ENCODE assay signal across 27 mouse cellular contexts in the genomic region with DNA sequence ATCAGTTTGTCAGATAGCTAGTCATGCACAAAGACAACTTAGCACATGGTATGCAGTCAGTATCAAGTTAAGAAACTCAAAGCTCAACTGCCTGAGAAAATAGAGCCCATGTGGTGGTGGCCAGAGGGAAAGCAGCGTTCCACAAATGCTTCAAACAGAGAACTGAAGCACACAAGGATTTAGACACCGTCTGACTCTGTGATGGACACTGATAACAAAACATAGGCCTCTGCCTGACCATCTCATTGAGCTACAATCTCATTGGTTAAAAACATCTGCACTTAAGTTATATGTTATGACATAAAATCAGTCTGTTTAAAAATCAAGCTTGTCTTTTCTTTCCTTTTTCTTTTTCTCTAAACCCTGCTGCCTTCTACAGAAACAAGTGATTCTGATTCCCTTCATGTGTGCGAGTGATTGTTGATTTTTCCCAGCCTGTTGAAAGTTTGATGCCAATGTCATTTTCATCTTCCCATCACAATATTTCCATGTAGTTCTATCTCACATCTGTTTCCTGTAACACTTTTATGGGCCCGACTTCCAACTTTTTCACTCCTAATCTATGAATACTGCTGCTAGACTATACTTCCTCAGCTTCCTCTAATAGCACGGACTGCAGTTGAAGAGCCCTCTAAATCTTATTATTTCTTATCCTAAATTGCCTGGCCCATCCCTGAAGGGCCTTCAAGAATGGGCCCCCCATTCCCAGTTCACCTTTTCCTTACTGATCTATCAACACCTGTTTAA.
DNase-seq lines count a peak whose midpoint lies in the region; ATAC-seq and TF ChIP-seq lines count a peak whose summit lies in the region.
"Had no signal": no experiment of that assay in that cellular context is flagged by ENCODE, and none has a peak within 500 bp of the region (broad histone marks: within the 10 kb centered on the region; RNA-seq: fewer than 3 reads in every experiment).

No protein-coding gene starts in this region.

- no peak overlapping the region for H3K4me3 ChIP-seq in lung, embryonic 14.5 days (ENCODE audit: low read depth, low read length)
- H3K4me3 ChIP-seq in lung, embryonic 16.5 days (ENCODE audit: low read length), result no peak overlapping the region
- H3K4me3 ChIP-seq: embryonic facial prominence, embryonic 13.5 days; embryonic facial prominence, embryonic 15.5 days; erythroblast, embryonic 14.5 days; forebrain, embryonic 10.5 days; forebrain, embryonic 12.5 days had no signal

- H3K27me3 ChIP-seq in lung, embryonic 14.5 days (ENCODE audit: insufficient read depth, low read length), result no peaks in the 10 kb centered on the region
- H3K27me3 ChIP-seq in lung, embryonic 16.5 days (ENCODE audit: control insufficient read depth, insufficient read depth, low read depth, low read length), result no peaks in the 10 kb centered on the region
- H3K27me3 ChIP-seq: CH12.LX; embryonic facial prominence, embryonic 13.5 days; embryonic facial prominence, embryonic 15.5 days; forebrain, embryonic 12.5 days had no signal

- 29% methylated on average over 5 of the region's 5 CpGs for WGBS in lung, embryonic 14.5 days
- WGBS in lung, embryonic 16.5 days, result 44% methylated on average over 5 of the region's 5 CpGs

- no peaks in the 10 kb centered on the region for H3K9me3 ChIP-seq in lung, embryonic 14.5 days (ENCODE audit: low read depth, low read length)
- no peaks in the 10 kb centered on the region for H3K9me3 ChIP-seq in lung, embryonic 16.5 days (ENCODE audit: control insufficient read depth, low read length)
- H3K9me3 ChIP-seq: embryonic facial prominence, embryonic 13.5 days; embryonic facial prominence, embryonic 15.5 days; forebrain, embryonic 10.5 days; forebrain, embryonic 12.5 days; G1E had no signal

- H3K36me3 ChIP-seq in lung, embryonic 14.5 days (ENCODE audit: insufficient read depth), result no peaks in the 10 kb centered on the region
- no peaks in the 10 kb centered on the region for H3K36me3 ChIP-seq in lung, embryonic 16.5 days (ENCODE audit: control insufficient read depth, insufficient read depth, low read length)
- H3K36me3 ChIP-seq: embryonic facial prominence, embryonic 13.5 days; forebrain, embryonic 12.5 days had no signal

- TF ChIP-seq CTCF in lung, embryonic 14.5 days (IDR thresholded peaks at IDR 0.05; ENCODE audit: low read depth), result no peak

- 0 out of 2 replicates have a peak, but pooled peaks cover 3% of the 10 kb centered on the region for H3K4me1 ChIP-seq in lung, embryonic 14.5 days (ENCODE audit: insufficient read depth)
- H3K4me1 ChIP-seq in lung, embryonic 16.5 days (replicated peaks; ENCODE audit: control insufficient read depth, insufficient read depth, low read length), result no peaks in the 10 kb centered on the region
- H3K4me1 ChIP-seq: embryonic facial prominence, embryonic 13.5 days; embryonic facial prominence, embryonic 15.5 days; forebrain, embryonic 10.5 days; forebrain, embryonic 12.5 days had no signal

- peak; percentile 80 for ATAC-seq in lung, embryonic 14.5 days (ENCODE audit: insufficient read depth)
- peak; percentile 66 for ATAC-seq in lung, embryonic 16.5 days (ENCODE audit: low read depth)
- ATAC-seq in granulocyte monocyte progenitor cell, adult 5-6 weeks (replicated peaks; ENCODE audit: poor library complexity, severe bottlenecking), result no peak
- ATAC-seq: CD4-positive, CD25-positive, alpha-beta regulatory T cell, adult 4 months; forebrain, embryonic 14.5 days had no signal

- H3K4me2 ChIP-seq in lung, embryonic 14.5 days, result no peak overlapping the region
- no peak overlapping the region for H3K4me2 ChIP-seq in lung, embryonic 16.5 days (ENCODE audit: low read depth, low read length)
- H3K4me2 ChIP-seq: embryonic facial prominence, embryonic 13.5 days; embryonic facial prominence, embryonic 15.5 days; forebrain, embryonic 12.5 days had no signal

- DNase-seq in lung, embryonic 14.5 days, result peak; percentile 72
- no peak for DNase-seq in lung, postnatal 4 days
- DNase-seq in lung, postnatal 14 days, result no peak
- DNase-seq in lung, postnatal 25 days (ENCODE audit: low spot score), result peak; percentile 0
- DNase-seq in lung, adult 18-20 months, result no peak
- DNase-seq: adrenal gland, adult 2 months; adrenal gland, postnatal 10 days; adrenal gland, postnatal 25 days; B cell, adult 2 months; cerebellum, adult 11 months; cerebellum, adult 18-20 months; cerebellum, adult 8-10 months; cerebellum, adult 9-11 months; cerebellum, postnatal 14 days; cerebellum, postnatal 36 days; embryo, embryonic 11 days had no signal

- no peak overlapping the region for H3K9ac ChIP-seq in lung, embryonic 14.5 days
- H3K9ac ChIP-seq in lung, embryonic 16.5 days (ENCODE audit: low read length), result no peak overlapping the region
- H3K9ac ChIP-seq: embryonic facial prominence, embryonic 13.5 days; embryonic facial prominence, embryonic 15.5 days; forebrain, embryonic 12.5 days had no signal

- no peak overlapping the region for H3K27ac ChIP-seq in lung, embryonic 14.5 days (ENCODE audit: low read depth)
- H3K27ac ChIP-seq in lung, embryonic 16.5 days (ENCODE audit: low read length), result no peak overlapping the region; the same call in 1 of the 2 replicates
- H3K27ac ChIP-seq: embryonic facial prominence, embryonic 13.5 days; embryonic facial prominence, embryonic 15.5 days; forebrain, embryonic 10.5 days; forebrain, embryonic 12.5 days had no signal

Comparison
In these comparisons a context has a peak if more than half of its experiments do, and no peak if none do; other contexts are left out.
1. DNase-seq: peak in lung, embryonic 14.5 days (single experiment) and lung, postnatal 25 days (single experiment); none in lung, postnatal 4 days (0 of 2), lung, postnatal 14 days (single experiment) and lung, adult 18-20 months (0 of 2).